Mouse (Mus musculus) WW6 (cell line): Measurements from ENCODE around the gene Gm6904.
"Not testable (repeated sequence)": the region's sequence is repeated elsewhere in the genome, so short reads cannot be mapped to it uniquely, and the experiment has no call there.

Experiments used
- DNase-seq: peaks from one replicate; pipeline ENCODE4 v3.0.0-alpha.2; 2013; ENCODE audit warnings: low read depth, low spot score

The Gm6904 gene

DNA sequence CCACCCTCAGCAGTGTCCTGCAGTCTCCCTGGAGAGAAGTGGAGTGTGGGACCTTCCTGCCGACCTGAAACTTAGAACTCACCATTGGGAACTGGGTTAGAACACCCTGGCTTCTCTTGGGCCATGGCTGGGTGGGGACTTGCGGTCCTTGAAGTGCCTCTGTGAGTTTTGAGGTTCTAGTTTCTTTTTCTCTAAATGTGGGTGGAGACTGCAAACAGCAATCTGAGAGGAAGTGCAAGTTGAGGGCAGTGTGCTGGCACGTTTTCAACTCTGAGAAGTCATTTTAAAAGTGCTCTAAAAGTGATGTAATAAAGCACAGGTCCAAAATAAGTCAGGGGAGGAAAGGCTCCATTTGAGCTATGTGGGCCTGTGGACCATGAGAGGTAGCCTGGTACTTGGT is at the start of gene Gm6904:
Gene Gm6904, minus strand, starts transcription at position 161 of the 400 bp plus-strand sequence.
- DNase-seq: no peak

GRCm38 (mm10) chr14:59297391-59297790 is 37.4 kb upstream of the Gm6904 start, which contains the start of gene Phf11a:
Gene Phf11a (minus strand): TSS chr14:59297522.
- not testable (repeated sequence) for DNase-seq

DNA sequence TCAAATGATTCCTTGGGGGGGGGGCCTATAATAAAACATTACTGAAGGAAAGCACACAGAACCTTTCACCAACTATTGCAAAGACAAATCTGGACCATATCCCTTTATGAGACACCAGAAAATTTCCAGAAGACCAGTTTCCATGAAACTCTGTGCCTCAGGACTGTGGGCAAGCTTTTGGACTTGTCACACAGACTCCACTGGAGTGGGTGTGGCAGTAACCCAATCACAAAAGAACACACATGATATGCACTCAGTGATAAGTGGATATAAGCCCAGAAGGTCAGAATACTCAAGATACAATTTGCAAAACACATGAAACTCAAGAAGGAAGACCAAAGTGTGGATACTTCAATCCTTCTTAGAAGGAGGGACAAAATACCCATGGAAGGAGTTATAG is 31.8 kb upstream of the Gm6904 start:
- not testable (repeated sequence) for DNase-seq

DNA sequence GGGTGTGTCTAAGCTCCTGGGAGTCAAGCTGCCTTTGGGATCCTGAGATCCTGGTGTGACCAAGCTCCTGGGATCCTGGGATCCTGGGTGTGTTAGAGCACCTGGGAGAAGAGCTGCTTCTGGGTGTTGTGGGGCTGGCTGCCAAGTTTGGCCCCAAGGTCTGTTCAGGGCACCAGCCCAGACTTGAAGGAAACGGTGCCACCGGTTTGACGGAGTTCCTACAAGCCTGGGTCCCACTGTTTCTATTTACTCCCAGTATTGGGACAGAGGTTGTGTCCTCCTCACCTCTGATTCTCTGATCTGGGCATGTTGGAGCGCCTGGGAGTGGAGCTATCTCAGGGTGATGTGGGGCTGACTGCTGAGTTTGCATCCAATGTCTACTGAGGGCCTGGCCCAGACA is 14.9 kb upstream of the Gm6904 start:
- not testable (repeated sequence) for DNase-seq

GRCm38 (mm10) chr14:59255861-59256260 is 4.2 kb downstream of the Gm6904 start:
- not testable (repeated sequence) for DNase-seq

GRCm38 (mm10) chr14:59250350-59250749 is 9.7 kb downstream of the Gm6904 start:
- DNase-seq: not testable (repeated sequence)

- no peak for DNase-seq
Measured at GRCm38 (mm10) chr14:59233635-59234034, 26.4 kb downstream of the Gm6904 start.

- DNase-seq: no peak
Measured at GRCm38 (mm10) chr14:59232003-59232402, 28.0 kb downstream of the Gm6904 start.

DNA sequence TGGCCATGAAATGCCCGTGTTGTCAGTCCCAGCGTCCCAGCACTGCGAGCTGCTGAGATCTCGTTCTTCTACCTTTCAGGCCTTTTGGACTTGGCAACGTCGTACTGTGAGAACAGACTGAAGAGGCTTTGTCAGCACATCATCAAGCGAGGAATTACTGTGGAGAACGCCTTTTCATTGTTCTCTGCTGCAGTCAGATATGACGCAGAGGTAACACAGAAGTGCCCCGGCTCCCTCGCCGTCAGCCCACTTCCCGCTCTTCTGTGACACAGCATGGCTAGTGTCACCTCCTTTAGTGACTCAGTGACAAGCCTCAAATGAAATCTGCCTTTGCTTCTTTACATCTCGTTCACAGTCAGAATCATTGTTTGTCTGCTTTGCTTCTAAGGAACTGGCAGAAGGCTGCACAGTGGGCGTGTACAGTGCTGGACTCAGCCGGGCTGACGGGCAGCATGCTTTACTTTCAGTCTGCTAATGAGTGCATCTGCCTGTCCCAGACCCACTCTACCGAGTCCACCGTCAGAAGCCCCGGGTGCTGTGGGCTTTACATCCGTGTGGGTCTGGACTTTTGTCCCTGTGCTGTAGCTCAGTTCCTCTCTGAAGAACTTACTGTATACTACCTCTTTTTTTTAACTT is 29.6 kb downstream of the Gm6904 start:
- DNase-seq: no peak

- DNase-seq: no peak
Measured at GRCm38 (mm10) chr14:59229822-59230221, 30.2 kb downstream of the Gm6904 start.

- no peak for DNase-seq
Measured at GRCm38 (mm10) chr14:59226240-59226639, 33.8 kb downstream of the Gm6904 start.

DNA sequence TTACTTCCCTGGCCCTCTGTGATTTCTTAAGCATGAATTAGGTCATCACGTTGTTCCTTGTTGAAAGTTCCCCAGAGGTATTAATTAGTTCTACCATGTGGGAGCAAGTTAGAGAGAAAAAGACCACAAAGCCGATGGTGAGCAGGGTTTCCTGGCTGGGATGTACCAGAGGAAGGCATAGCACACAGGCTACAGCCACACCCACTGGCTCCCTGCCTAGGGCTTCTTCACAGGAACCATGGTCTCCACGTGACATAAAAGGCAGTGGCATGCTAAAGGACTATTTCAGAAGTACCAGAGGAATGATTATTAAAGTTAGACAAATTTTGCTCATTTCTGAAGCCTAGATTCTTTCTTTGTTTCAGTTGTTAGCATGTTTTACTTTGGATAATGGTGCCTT is 40.8 kb downstream of the Gm6904 start:
- DNase-seq: no peak

GRCm38 (mm10) chr14:59209816-59210215 is 50.2 kb downstream of the Gm6904 start:
- no peak for DNase-seq

- DNase-seq: no peak
Measured at GRCm38 (mm10) chr14:59209003-59209402, 51.0 kb downstream of the Gm6904 start.

DNA sequence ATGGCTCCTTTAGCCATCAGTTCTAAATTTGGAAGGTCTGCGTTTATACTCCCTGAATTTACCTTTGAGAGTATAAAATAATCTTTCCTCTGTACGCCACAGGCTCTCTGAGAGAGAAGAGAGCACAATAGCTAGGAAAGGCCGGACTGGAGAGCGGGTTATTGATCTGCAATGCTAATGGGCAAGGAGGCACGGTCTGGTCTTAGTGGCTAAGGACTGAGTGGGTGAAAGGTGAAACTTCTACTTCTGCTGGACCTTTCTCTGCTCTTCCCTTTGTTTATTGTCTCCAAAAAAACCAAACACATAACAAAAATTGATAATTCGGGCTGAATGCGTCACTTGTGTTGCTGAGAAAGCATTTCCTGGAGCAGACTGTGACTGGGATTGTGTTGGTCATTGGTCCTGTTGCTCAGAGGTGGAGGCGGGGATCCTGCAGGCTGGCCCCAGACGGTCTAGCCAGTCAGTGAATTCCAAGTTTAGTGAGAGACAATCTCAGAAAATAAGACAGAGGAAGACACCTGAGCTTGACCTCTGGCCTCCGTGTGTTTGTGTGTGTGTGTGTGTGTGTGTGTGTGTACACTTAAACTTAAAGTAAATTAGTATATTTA is 53.9 kb downstream of the Gm6904 start:
- no peak for DNase-seq

- DNase-seq: no peak
Measured at GRCm38 (mm10) chr14:59205461-59205860, 54.6 kb downstream of the Gm6904 start.

DNA sequence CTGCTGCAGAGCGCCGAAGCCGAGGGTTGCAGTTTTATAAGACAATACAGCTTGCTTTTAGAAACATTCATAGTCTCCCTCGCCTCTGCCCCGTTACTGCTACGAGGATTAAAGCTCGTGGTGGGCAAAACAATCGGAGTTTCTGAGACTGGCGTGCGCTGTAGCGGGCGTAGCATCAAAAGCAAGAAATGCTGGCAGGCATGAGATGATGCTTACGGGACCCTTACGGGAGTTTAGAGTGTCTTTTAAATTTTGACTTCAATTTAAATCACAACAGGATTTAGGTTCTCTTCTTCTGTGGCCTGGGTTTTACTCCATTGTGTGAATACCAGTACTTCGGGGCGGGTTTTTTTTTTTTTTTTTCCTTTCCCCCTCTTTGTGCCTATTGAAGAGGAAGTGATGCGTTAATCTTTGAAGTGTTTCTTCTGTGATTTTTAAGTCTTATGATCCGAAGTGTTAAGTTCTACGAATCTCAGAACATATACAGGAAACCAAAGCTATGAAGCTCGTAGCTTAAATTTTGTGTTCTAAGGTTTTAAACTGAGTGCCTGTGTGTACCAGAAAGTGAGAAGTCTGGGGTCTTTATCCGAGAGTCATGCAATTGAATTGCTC is 58.3 kb downstream of the Gm6904 start:
- DNase-seq: no peak

- DNase-seq: peak; percentile 84
Measured at GRCm38 (mm10) chr14:59200711-59201603, 59.1 kb downstream of the Gm6904 start, which contains the start of gene Rcbtb1. Gene Rcbtb1 (plus strand): TSS chr14:59201209.
